Mouse (Mus musculus) cerebellum, adult 11 months (tissue): ENCODE results near the gene Mllt10.
"Not testable (repeated sequence)": the region's sequence is repeated elsewhere in the genome, so short reads cannot be mapped to it uniquely, and the experiment has no call there.

Source experiments
- DNase-seq: peaks from one replicate; pipeline ENCODE4 v3.0.0; 2022

Mllt10 gene

GRCm38 (mm10) chr2:18052581-18052980 is 2.5 kb upstream of the Mllt10 start:
- no peak for DNase-seq

DNA sequence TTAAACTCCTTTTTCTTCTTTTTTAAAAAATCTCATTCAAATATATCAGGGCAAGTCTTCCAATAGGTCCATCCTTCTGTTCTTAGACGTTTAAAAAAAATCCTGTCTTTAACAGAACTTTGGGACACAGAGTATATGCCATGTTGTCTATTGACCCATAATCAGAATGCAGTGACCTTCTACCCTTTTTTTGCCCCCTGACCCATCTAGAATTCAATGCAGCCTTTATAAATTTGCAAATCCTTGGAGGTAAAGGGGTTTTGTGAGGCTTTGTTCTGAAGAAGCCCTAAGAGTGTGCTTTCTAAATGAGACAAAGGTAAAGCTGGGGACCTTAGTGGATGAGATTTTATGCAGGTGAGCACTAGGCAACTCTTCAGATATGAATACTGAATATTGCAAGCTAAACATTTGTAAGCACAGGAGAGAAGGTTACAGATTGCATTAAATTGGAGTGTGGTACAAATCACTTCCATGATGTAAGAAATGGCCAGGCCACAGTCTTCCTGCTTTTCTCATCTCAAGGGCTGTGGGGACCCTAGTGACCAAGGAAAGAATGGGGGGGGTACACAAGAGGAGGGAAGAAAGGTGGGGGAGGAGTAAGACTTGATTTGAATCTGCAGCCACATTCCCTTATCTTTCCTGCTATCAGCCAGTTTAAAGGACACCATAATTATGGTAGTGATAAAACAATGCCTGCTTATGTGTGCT is 1.6 kb upstream of the Mllt10 start:
- DNase-seq: no peak

DNA sequence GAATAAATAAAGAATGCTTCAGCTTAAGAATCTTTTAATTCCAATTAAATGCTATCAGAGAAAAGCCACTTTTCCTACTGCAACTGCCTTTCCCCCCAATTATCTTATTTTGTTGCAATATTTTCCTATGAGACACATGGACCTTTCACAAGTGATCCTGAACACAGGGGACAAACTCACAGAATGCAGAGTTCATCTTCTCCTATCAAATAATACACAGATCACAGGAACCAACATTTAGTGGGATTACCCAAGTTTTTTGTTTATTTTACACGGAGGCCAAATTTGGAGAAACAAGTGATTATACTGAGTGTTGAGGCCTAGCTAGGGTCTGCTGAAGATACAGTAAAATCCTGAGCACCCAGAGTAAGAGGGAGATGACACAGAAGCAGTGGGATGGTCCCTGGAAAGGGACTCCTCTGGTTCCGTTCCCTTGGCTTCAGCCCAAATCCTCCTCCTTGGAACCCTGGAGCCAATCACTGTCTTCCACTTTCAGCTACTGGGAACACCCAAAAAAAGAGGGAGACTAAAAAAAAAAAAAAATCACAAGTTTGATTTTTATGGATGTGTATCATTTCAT is 996 bp upstream of the Mllt10 start:
- no peak for DNase-seq

DNA sequence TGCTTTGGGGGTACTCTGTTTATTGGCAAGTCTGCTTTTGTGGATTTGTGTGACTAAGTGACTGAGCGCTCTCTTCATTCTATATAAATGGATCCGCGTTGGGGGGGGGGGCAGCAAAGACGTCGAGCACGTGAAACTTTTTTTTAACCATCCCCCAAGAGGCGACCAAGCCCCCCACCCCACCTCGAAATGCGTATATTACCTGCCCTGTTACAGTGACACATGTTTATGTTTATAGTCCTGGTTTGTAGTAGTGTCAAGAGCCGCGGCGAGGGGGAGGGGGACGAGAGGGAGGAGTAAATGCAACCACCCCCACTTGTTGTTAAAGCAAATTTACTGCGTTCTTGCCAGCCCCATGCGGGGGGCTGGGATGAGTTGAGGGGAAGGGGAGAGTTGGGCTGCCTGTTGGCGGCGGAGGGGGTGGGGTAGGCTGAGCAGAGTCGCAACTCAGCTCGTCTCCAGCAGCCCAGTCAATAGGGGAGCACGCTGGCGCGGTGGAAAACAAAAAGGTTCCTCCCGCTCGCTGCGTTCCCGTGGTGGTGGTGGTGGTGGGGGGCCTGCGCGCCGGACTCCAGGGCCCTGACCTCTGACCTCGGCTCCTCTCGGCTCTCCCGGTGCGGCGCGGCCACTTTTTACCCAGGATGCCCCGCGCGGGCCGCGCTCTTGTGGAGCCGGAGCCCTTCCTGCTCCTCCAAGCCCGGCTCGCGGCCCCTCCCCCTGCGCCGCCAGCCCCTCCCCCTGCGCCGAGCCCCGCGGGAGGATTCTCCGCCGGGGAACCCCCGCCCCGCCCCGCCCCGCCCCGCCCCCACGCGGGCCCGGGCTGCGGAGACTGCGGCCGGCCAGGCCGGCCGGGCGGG is 1.1 kb downstream of the Mllt10 start:
- peak; percentile 94 for DNase-seq

DNA sequence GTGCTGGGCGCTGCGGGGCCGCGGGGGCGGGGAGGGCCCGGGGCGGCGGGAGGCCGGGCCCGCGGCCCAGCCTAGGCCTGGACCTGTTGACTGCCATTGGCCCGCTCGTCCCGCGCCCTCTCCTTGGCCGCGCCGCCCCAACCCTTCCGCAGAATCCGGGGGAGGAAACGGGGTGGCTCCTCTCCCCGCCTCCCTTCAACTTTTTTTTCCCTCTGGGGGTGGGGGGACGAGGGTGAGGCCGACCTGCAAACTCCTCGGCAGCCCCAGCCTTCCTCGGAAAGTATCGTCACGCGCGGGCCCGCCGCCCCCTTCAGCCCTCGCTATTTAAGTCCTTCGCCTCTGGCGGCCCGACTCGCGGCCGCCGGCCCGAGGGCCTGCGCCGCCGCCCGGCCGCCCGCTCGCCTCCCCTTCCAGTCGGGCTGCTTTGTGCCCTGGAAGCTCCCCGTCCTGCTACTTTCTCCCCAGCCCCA is 1.8 kb downstream of the Mllt10 start:
- peak; percentile 87 for DNase-seq

GRCm38 (mm10) chr2:18057336-18058145 is 2.5 kb downstream of the Mllt10 start:
- peak; percentile 55 for DNase-seq

GRCm38 (mm10) chr2:18058146-18058708 is 3.2 kb downstream of the Mllt10 start:
- no peak for DNase-seq

DNA sequence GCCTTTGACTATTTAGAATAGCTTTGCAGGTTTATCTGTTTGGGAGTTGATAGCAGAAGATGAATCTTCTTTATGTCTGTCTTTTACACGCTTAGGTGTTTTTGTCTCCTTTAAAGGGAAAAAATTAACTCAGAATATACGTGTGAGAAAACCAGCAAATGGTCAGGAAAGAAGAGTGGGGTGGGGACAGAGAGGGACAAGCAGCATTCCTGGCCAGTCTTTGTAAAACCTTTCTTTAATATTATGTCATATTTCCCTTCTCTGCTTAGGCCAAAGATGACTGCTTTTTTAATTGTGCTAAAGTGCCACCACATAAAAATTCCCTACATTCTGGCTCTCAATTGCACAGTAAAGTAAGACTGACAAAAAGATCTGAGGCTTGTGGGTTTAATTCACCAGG is 4.0 kb downstream of the Mllt10 start:
- no peak for DNase-seq

GRCm38 (mm10) chr2:18059891-18060290 is 4.9 kb downstream of the Mllt10 start:
- DNase-seq: no peak

DNA sequence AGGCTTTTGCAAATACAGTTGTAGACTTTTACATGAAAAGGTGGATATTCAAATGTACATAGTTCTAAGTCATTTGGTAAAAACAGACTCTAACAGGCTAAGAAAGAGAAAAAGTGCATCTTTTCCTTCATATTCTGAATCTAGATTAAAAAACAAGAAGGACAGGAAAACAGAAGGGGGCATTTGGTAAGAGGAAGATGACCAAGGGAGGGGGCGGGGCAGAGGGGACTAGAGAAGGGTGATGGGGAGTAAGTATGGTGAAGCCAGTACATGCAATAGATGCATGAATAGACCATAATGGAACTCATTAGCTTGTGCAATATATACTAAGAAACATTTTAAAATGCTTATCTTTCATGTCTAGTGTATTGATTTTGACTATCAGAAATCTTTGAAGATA is 5.4 kb downstream of the Mllt10 start:
- DNase-seq: no peak

DNA sequence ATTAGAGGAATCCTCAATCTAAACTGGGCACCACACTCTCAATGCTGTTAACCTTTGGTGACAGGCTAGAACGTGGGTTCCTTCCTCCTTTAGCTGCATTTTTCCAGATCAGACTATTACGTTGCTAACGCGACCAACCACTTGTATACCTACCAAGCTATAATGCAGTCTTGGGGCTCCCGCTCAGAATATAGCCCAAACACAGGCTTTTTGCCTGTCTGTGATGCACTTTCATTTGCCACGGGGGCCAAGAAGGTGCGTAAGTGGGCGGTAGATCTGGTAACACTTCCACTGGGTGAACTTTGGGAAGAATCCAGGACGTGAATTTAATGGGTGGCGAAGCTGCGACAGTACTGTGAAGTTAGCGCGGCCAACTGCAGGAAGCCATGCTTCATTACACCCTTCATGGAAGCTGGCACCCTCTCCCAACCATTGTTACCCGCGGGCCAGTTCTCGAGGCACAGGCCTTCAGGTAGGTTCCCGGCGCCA is 8.8 kb downstream of the Mllt10 start:
- no peak for DNase-seq

DNA sequence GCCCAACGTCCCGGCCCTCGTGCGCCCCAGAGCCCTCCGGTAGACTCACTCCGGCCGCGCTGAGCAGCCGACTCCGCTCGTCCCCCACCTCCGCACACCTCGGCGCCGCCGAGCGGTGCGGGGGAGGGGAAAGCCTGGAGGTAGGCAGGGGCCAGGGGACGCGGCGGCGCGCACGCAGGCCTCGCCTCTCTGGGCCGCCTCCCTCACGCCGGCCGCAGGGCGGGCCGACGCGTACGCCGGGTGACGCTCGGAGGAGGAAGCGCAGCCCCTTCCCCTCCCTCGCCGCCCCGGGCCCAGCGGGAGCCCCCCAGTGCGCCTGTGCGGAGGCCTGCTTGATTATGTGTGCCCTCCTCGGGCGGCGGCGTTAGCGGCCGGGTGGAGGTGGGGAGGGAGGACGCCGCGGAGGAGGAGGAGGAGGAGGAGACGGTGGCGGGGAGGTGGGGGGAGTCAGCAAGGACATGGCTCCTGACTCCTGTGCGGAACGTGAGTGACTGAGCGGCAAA is 9.4 kb downstream of the Mllt10 start:
- peak; percentile 92 for DNase-seq

DNA sequence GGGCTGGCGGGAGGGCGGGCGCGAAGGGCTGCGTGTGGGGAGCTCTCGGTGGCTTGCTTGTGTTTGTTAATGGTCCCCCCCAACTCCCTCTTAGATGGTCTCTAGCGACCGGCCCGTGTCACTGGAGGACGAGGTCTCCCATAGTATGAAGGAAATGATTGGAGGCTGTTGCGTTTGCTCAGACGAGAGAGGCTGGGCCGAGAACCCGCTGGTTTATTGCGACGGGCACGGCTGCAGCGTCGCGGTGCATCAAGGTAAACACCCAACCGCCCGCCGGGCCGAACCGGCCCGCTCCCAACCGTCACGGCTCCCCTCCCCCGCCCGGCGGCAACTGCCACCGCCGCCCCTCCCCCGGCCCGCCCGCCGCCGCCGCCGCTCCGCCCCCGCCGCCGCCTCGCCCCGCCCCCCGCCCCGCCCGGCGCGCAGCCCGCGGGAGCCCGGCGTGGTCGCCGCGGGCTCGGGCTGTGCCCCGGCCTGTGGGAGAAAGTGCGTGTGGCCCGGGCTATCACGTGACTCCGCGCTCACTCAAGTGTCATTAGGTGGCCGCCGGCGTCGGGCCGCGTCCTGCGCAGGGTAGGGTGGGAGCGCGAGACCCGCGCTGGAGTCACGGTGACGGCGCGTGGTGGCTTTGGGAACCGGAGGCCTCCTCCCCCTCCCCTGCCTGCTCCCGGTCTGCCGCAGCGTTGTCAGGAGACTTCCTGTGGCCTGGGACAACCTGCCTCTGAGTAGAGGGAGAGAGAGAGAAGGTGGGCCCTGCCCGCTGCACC is 10.1 kb downstream of the Mllt10 start:
- DNase-seq: peak; percentile 77

- DNase-seq: no peak
Observed at GRCm38 (mm10) chr2:18065708-18066030, 10.6 kb downstream of the Mllt10 start.

GRCm38 (mm10) chr2:18066436-18066835 is 11.4 kb downstream of the Mllt10 start:
- no peak for DNase-seq

GRCm38 (mm10) chr2:18068071-18068796 is 13.2 kb downstream of the Mllt10 start:
- no peak for DNase-seq

- DNase-seq: no peak
Observed at GRCm38 (mm10) chr2:18071947-18072346, 16.9 kb downstream of the Mllt10 start.

GRCm38 (mm10) chr2:18080182-18080860 is 25.3 kb downstream of the Mllt10 start:
- DNase-seq: peak; percentile 42

- DNase-seq: not testable (repeated sequence)
Observed at GRCm38 (mm10) chr2:18087695-18088094, 32.7 kb downstream of the Mllt10 start.

GRCm38 (mm10) chr2:18093858-18094257 is 38.8 kb downstream of the Mllt10 start:
- DNase-seq: no peak
